Mouse (Mus musculus): ENCODE data around the gene Spg21. TPM values are rescaled to one million over a fixed set of nuclear protein-coding genes. Genes with fewer than 3 reads are reported as not detected.

The Spg21 gene
- polyA plus RNA-seq, 1 experiment, result 111 TPM

DNA sequence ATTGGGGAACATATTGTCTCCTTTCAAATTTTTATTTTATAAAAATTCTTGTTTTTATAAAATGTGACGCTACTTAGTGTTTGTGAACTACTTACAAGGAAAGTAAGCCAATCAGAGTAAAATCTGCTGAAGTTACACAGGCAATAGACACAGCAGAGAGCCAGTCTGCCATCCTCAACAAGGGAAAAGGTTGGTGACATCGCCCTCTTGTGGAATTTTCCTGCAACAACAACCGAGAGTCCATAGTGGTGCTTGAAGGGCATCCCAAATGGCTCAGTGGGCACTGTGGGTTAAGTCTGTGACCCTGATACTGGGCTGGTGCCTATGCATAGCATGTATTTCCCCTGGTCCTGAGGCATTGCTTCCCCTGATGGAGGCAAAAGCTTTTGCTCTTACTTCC, 28.5 kb upstream of the Spg21 start:
- H3K4me3 ChIP-seq (ENCODE audit: insufficient read depth, low read length), result no peak overlapping the region
- H3K4me1 ChIP-seq (ENCODE audit: control insufficient read depth, insufficient read depth, low read length), result no peaks in the 10 kb centered on the region
- no peak overlapping the region for H3K27ac ChIP-seq (ENCODE audit: insufficient read depth, low read length)
- TF ChIP-seq CTCF (IDR thresholded peaks at IDR 0.05; ENCODE audit: borderline replicate concordance, insufficient read depth, low read length) (peak; percentile 55; the same call in 1 of the 2 replicates), POLR2A (IDR thresholded peaks at IDR 0.05; ENCODE audit: low read depth, low read length) (no peak)

DNA sequence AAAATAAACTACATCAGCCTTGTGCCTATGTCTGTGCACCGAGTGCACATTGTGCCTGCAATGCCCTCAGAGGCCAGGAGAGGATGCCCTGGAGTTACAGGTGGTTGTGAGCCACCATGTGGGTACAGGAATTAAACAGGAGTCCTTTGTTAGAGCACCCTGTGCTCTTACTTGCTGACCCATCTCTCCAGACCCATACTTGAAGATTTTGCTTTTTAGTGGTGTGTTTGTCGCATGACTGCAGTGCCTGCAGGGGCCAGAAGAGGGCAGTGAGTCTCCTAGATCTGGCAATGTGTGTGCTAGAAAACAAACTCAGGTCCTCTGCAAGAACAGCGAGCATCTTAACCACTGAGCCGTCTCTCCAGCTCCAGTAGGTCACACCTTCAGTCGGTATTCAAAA, 26.6 kb upstream of the Spg21 start:
- Histone ChIP-seq H3K4me1 (ENCODE audit: control insufficient read depth, insufficient read depth, low read length) (no peaks in the 10 kb centered on the region), H3K27ac (ENCODE audit: insufficient read depth, low read length) (no peak overlapping the region), H3K4me3 (ENCODE audit: insufficient read depth, low read length) (no peak overlapping the region)
- TF ChIP-seq CTCF (IDR thresholded peaks at IDR 0.05; ENCODE audit: borderline replicate concordance, insufficient read depth, low read length) (peak; percentile 53; the same call in 1 of the 2 replicates), POLR2A (IDR thresholded peaks at IDR 0.05; ENCODE audit: low read depth, low read length) (no peak)

DNA sequence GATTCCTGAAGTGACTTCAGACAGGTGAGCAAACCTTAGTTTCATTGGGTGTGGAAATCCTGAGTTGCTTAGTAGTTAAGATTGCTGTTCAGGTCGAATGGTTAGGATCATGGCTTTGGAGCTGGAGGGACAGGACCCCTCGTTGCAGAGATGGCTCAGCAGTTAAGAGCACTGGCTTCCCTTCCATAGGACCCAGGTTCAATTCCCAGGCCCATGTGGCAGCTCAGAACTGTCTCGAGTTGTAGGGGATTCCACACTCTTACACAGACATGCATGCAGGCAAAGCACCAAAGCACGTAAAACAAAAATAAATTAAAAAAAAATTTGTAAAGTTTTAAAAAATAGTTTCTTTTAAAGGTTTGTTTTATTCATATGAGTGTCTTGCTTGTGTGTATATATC, 25.5 kb upstream of the Spg21 start:
- TF ChIP-seq POLR2A (IDR thresholded peaks at IDR 0.05; ENCODE audit: low read depth, low read length) (no peak), CTCF (IDR thresholded peaks at IDR 0.05; ENCODE audit: borderline replicate concordance, insufficient read depth, low read length) (no peak)
- H3K4me3 ChIP-seq (ENCODE audit: insufficient read depth, low read length), result no peak overlapping the region
- H3K4me1 ChIP-seq (ENCODE audit: control insufficient read depth, insufficient read depth, low read length), result no peaks in the 10 kb centered on the region
- no peak overlapping the region for H3K27ac ChIP-seq (ENCODE audit: insufficient read depth, low read length)

DNA sequence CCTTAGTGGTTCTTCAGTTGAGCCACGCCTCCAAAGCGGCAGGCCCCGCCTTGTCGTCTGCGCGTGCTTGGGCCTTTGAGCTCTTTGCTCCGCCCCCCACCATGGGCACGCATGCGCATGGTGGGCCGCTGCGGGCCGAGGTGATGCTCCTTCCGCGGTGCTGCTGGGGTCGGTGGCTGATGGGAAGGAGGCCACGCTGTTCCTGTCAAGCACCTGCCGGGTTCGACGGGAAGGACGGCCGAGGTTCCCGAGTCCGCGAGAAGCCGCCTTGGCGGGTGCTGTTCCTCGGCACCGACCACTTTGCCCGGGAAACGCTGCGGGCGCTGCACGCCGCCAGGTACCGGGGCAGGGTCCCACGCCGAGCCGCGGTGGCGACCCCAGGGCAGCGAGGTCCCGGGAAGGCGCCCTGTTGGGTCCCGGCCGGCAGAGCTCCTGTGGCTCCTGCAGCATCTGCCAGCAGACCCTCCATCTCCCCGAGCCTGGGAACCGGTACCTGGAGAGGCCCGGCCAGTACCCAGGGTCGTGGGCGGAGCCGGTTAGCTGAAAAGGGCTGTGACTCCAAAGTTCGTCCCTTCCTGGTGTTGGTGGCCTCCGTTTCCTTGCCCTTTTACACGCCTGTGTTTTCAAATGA, 25.0 kb upstream of the Spg21 start, which contains the start of gene Mtfmt:
Gene Mtfmt, plus strand, starts transcription at position 112 of the 631 bp plus-strand sequence.
- no peaks in the 10 kb centered on the region for H3K4me1 ChIP-seq (ENCODE audit: control insufficient read depth, insufficient read depth, low read length)
- no peak within 1 kb of the TSS for H3K27ac ChIP-seq (ENCODE audit: insufficient read depth, low read length)
- no peak for TF ChIP-seq CTCF (IDR thresholded peaks at IDR 0.05; ENCODE audit: borderline replicate concordance, insufficient read depth, low read length)
- TF ChIP-seq POLR2A (IDR thresholded peaks at IDR 0.05; ENCODE audit: low read depth, low read length), result peak; percentile 97
- peak within 1 kb of the TSS; percentile 82 for H3K4me3 ChIP-seq (ENCODE audit: insufficient read depth, low read length)

DNA sequence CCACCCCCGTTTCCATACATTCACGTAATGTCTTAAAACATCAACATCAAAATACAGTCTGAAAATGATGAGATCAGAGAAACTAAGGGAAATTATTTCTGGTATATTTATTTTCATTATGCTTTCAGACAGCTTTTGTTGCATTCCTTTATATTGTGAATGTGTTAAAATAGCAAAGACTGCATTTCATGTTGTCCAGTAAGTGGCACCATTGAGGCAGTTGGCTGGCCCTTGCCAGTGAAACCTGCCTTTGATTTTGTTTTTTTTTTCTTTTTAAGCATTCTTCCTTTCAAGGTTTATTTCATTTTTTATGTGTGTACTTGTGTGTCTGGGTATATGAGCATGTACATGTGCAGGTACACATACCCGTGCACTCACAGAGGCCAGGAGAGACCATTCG, 16.1 kb upstream of the Spg21 start:
- no peaks in the 10 kb centered on the region for H3K4me1 ChIP-seq (ENCODE audit: control insufficient read depth, insufficient read depth, low read length)
- no peak overlapping the region for H3K4me3 ChIP-seq (ENCODE audit: insufficient read depth, low read length)
- H3K27ac ChIP-seq (ENCODE audit: insufficient read depth, low read length), result no peak overlapping the region
- TF ChIP-seq POLR2A (IDR thresholded peaks at IDR 0.05; ENCODE audit: low read depth, low read length), result no peak
- no peak for TF ChIP-seq CTCF (IDR thresholded peaks at IDR 0.05; ENCODE audit: borderline replicate concordance, insufficient read depth, low read length)

DNA sequence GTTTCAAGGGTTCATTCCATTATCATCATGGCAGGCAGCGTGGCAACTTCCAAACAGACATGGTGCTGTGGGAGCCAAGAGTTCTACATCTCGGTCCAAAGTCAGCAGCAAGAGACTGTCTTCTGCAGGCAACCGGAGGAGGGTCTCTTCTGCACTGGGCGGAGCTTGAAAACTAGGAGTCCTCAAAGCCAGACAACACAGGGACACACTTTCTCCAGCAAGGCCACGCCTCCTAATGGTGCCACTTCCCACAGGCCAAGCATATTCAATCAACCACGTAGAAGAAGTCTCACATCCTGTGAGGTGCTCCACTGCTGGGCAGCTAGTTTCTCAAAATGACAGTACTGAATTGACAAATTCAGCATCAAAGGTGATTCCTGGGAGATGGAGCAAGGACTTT, 12.8 kb upstream of the Spg21 start:
- H3K4me1 ChIP-seq (ENCODE audit: control insufficient read depth, insufficient read depth, low read length), result no peaks in the 10 kb centered on the region
- TF ChIP-seq CTCF (IDR thresholded peaks at IDR 0.05; ENCODE audit: borderline replicate concordance, insufficient read depth, low read length), result no peak
- no peak overlapping the region for H3K4me3 ChIP-seq (ENCODE audit: insufficient read depth, low read length)

DNA sequence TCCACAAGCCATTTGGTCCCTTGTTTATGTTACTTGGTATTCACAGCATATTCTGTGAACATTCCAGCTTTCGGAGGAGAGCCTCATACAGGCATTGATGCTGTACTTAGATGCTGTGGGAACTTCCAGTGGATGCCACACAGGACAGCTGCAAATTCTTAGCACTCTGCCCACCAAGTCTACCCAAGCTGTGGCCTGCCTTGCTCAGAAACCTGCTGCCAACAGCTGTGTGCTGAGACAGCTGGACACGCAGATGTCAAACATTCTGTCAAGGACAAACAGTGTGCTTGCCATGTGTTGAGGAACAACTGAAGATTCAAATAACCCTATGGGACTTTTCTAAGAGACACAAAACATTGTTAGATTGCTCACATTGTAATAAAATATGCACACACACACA, 1.8 kb upstream of the Spg21 start:
- H3K4me3 ChIP-seq (ENCODE audit: insufficient read depth, low read length), result no peak overlapping the region
- 0 out of 2 replicates have a peak, but pooled peaks cover 3% of the 10 kb centered on the region for H3K4me1 ChIP-seq (ENCODE audit: control insufficient read depth, insufficient read depth, low read length)
- no peak overlapping the region for H3K27ac ChIP-seq (ENCODE audit: insufficient read depth, low read length)
- TF ChIP-seq POLR2A (IDR thresholded peaks at IDR 0.05; ENCODE audit: low read depth, low read length) (no peak), CTCF (IDR thresholded peaks at IDR 0.05; ENCODE audit: borderline replicate concordance, insufficient read depth, low read length) (no peak)

More for the DNA sequence above, 12.8 kb upstream of the Spg21 start:
- H3K27ac ChIP-seq (ENCODE audit: insufficient read depth, low read length), result no peak overlapping the region

DNA sequence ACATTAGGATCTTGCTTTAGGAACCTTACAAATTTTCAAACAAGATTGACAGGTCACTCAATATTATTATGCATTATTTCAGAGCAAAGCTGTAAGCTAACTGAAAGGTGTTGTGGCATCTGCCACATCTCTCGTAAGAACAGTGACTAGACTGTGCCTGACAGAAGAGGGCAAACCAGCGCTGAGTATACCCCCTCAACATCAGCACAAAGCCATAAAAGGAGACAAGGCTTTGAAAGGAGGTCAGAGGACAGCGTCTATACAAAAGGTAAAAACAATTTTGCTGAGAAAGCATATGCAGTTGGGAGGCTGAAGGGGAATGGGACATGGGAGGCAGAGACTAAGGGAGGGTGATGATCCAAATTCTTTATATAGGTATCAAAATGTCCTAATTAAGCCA, 549 bp upstream of the Spg21 start:
- Histone ChIP-seq H3K4me1 (ENCODE audit: control insufficient read depth, insufficient read depth, low read length) (0 out of 2 replicates have a peak, but pooled peaks cover 3% of the 10 kb centered on the region), H3K4me3 (ENCODE audit: insufficient read depth, low read length) (no peak overlapping the region), H3K27ac (ENCODE audit: insufficient read depth, low read length) (no peak overlapping the region)
- TF ChIP-seq CTCF (IDR thresholded peaks at IDR 0.05; ENCODE audit: borderline replicate concordance, insufficient read depth, low read length) (no peak), POLR2A (IDR thresholded peaks at IDR 0.05; ENCODE audit: low read depth, low read length) (no peak)

DNA sequence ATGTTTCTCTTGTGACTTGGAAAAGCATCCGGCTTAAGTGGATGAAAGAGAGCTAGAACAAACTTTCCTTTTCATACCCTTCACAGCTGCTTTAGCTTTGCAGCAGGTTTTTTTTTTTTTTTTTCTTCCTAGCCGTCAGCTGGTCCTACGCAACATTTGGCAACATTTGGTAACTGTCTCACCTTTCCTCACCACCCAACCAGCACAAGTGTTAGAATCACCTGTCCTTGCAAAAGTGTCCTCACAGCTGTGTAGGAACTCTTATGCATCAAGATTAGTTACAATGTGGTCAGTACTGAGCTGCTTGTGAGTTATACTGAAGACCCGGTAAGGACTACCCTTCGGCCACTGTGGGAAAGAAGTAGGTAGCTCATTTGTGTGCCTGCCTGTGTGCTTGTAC, 1.8 kb downstream of the Spg21 start:
- H3K27ac ChIP-seq (ENCODE audit: insufficient read depth, low read length), result no peak overlapping the region
- H3K4me3 ChIP-seq (ENCODE audit: insufficient read depth, low read length), result no peak overlapping the region
- 0 out of 2 replicates have a peak, but pooled peaks cover 3% of the 10 kb centered on the region for H3K4me1 ChIP-seq (ENCODE audit: control insufficient read depth, insufficient read depth, low read length)
- TF ChIP-seq POLR2A (IDR thresholded peaks at IDR 0.05; ENCODE audit: low read depth, low read length), result no peak
- no peak for TF ChIP-seq CTCF (IDR thresholded peaks at IDR 0.05; ENCODE audit: borderline replicate concordance, insufficient read depth, low read length)

DNA sequence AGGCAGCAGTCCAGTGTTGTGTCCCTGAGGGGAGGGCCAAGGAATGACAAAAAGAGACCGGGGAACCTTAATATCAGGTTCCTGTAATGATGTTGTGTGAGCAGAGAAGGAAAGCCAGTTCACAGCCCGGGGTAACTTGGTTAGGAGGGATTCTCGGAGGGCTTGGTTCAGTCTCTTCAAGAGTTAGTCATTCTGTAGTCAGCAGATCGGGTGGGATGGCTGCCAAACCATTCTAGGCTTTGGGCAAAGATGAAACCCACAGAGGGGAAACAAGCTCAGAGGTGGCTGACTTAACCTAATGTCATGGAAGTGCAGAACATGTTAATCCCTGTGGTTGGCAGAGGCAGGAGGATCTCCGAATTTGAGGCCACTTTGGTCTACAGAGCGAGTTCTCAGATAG, 3.4 kb downstream of the Spg21 start:
- H3K27ac ChIP-seq (ENCODE audit: insufficient read depth, low read length), result no peak overlapping the region
- 0 out of 2 replicates have a peak, but pooled peaks cover 3% of the 10 kb centered on the region for H3K4me1 ChIP-seq (ENCODE audit: control insufficient read depth, insufficient read depth, low read length)
- TF ChIP-seq POLR2A (IDR thresholded peaks at IDR 0.05; ENCODE audit: low read depth, low read length) (no peak), CTCF (IDR thresholded peaks at IDR 0.05; ENCODE audit: borderline replicate concordance, insufficient read depth, low read length) (no peak)
- H3K4me3 ChIP-seq (ENCODE audit: insufficient read depth, low read length), result no peak overlapping the region
